ENCODE assay signal across 25 mouse cellular contexts in the genomic region with DNA sequence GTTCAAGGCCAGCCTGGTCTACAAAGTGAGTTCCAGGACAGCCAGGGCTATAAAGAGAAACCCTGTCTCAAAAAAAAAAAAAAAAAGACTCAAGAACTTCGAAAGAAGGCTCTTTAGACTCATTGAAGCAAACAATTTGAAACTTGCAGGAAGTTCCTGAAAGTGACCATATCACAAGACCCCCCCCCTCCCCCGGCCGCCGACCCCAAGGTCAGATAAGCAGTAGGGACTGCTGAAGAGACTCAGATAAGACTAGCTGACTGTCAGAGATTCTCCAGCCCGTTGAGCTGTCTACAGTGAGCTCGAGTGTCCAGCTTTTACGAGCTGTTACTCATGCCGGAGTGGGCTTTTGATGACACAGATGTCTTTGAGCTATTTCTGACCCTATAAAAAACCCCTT. TPM values are rescaled to one million over a fixed set of nuclear protein-coding genes. Genes with fewer than 3 reads are reported as not detected.
DNase-seq lines count a peak whose midpoint lies in the region; ATAC-seq and TF ChIP-seq lines count a peak whose summit lies in the region.
"Had no signal": no experiment of that assay in that cellular context is flagged by ENCODE, and none has a peak within 500 bp of the region (broad histone marks: within the 10 kb centered on the region; RNA-seq: fewer than 3 reads in every experiment).

No protein-coding gene starts in this region.

- 0 out of 2 replicates have a peak, but pooled peaks cover 5% of the 10 kb centered on the region for H3K9me3 ChIP-seq in kidney, embryonic 16.5 days (ENCODE audit: low read length)
- no peaks in the 10 kb centered on the region for H3K9me3 ChIP-seq in liver, postnatal 0 days (ENCODE audit: low read length)
- no peaks in the 10 kb centered on the region for H3K9me3 ChIP-seq in intestine, postnatal 0 days (ENCODE audit: control insufficient read depth)
- H3K9me3 ChIP-seq: forebrain, embryonic 13.5 days; heart, embryonic 10.5 days; hindbrain, embryonic 12.5 days had no signal

- peaks cover 15% of the 10 kb centered on the region for H3K4me1 ChIP-seq in kidney, embryonic 16.5 days (ENCODE audit: insufficient read depth, low read length)
- peaks cover 19% of the 10 kb centered on the region; the same call in 1 of the 2 replicates for H3K4me1 ChIP-seq in liver, adult 2 months (ENCODE audit: control insufficient read depth, insufficient read depth, low read length)
- H3K4me1 ChIP-seq in liver, postnatal 0 days (ENCODE audit: insufficient read depth): peaks cover 9% of the 10 kb centered on the region; the same call in 1 of the 2 replicates
- H3K4me1 ChIP-seq in intestine, postnatal 0 days (replicated peaks; ENCODE audit: control insufficient read depth, insufficient read depth, low read length): no peaks in the 10 kb centered on the region; the same call in 1 of the 2 replicates
- peaks cover 16% of the 10 kb centered on the region; the same call in 1 of the 2 replicates for H3K4me1 ChIP-seq in small intestine, adult 2 months (ENCODE audit: control insufficient read depth, insufficient read depth, insufficient read length, low read length)
- H3K4me1 ChIP-seq: forebrain, embryonic 13.5 days; hindbrain, embryonic 12.5 days had no signal

- no peak overlapping the region for H3K9ac ChIP-seq in kidney, embryonic 16.5 days (replicated peaks; ENCODE audit: low read length)
- H3K9ac ChIP-seq in liver, adult 2 months (ENCODE audit: low read depth, low read length): no peak overlapping the region
- H3K9ac ChIP-seq in liver, postnatal 0 days (replicated peaks): no peak overlapping the region
- H3K9ac ChIP-seq in intestine, postnatal 0 days (ENCODE audit: low read depth, low read length): no peak overlapping the region
- H3K9ac ChIP-seq: forebrain, embryonic 13.5 days; heart, embryonic 13.5 days; hindbrain, embryonic 12.5 days had no signal

- WGBS in kidney, embryonic 16.5 days: 58% methylated on average over 8 of the region's 8 CpGs
- 69% methylated on average over 8 of the region's 8 CpGs for whole genome bisulfite sequencing in liver, adult 2 months
- 45% methylated on average over 8 of the region's 8 CpGs for WGBS in liver, postnatal 0 days (ENCODE audit: insufficient replicate concordance)
- 55% methylated on average over 8 of the region's 8 CpGs for WGBS in intestine, postnatal 0 days
- 57% methylated on average over 8 of the region's 8 CpGs for WGBS in small intestine, adult 2 months

- no peak for TF ChIP-seq EP300 in liver, postnatal 0 days (IDR thresholded peaks at IDR 0.05; ENCODE audit: low read depth)

- H3K36me3 ChIP-seq in kidney, embryonic 16.5 days (ENCODE audit: insufficient read depth, low read length): no peaks in the 10 kb centered on the region
- H3K36me3 ChIP-seq in liver, adult 2 months (ENCODE audit: control insufficient read depth, insufficient read depth, low read length): no peaks in the 10 kb centered on the region
- no peaks in the 10 kb centered on the region for H3K36me3 ChIP-seq in liver, postnatal 0 days (replicated peaks; ENCODE audit: insufficient read depth, low read length)
- no peaks in the 10 kb centered on the region for H3K36me3 ChIP-seq in intestine, postnatal 0 days (ENCODE audit: control insufficient read depth, insufficient read depth)
- no peaks in the 10 kb centered on the region for H3K36me3 ChIP-seq in small intestine, adult 2 months (ENCODE audit: control insufficient read depth, insufficient read depth, low read length)
- H3K36me3 ChIP-seq: forebrain, embryonic 10.5 days; heart, embryonic 10.5 days; heart, embryonic 13.5 days; hindbrain, embryonic 12.5 days had no signal

- no peak for TF ChIP-seq CTCF in liver, adult 2 months (IDR thresholded peaks at IDR 0.05; ENCODE audit: low read depth, low read length)
- no peak for TF ChIP-seq CTCF in liver, postnatal 0 days (IDR thresholded peaks at IDR 0.05; ENCODE audit: low read depth)
- TF ChIP-seq CTCF in intestine, postnatal 0 days (IDR thresholded peaks at IDR 0.05; ENCODE audit: low read depth): no peak
- TF ChIP-seq CTCF in small intestine, adult 2 months (IDR thresholded peaks at IDR 0.05; ENCODE audit: extremely low read depth, insufficient read length, insufficient replicate concordance, low read depth, low read length): no peak

- DNase-seq in kidney, postnatal 14 days: no peak
- DNase-seq in liver, adult 2 months (ENCODE audit: extremely low read depth, low read depth, low spot score): no peak
- no peak for DNase-seq in liver, postnatal 0 days
- DNase-seq in retina, postnatal 1 day: no peak
- DNase-seq in left cerebral cortex, postnatal 25 days (ENCODE audit: low spot score in 2 of 2): no peak
- DNase-seq: adrenal gland, postnatal 10 days; adrenal gland, postnatal 36 days; cerebellum, adult 18-20 months; cerebellum, adult 9-10 months; cerebellum, postnatal 14 days; gastrocnemius, postnatal 10 days; gastrocnemius, postnatal 36 days; heart, adult 2 months had no signal

- H3K4me3 ChIP-seq in kidney, embryonic 16.5 days (ENCODE audit: low read length): no peak overlapping the region
- no peak overlapping the region for H3K4me3 ChIP-seq in liver, adult 2 months (ENCODE audit: insufficient read depth, low read depth, low read length)
- no peak overlapping the region for H3K4me3 ChIP-seq in liver, postnatal 0 days (ENCODE audit: low read depth, low read length)
- no peak overlapping the region for H3K4me3 ChIP-seq in intestine, postnatal 0 days (ENCODE audit: low read depth, low read length)
- H3K4me3 ChIP-seq in small intestine, adult 2 months (ENCODE audit: low read depth, low read length): no peak overlapping the region
- H3K4me3 ChIP-seq: forebrain, embryonic 10.5 days; forebrain, embryonic 13.5 days; heart, adult 2 months; heart, embryonic 10.5 days; heart, embryonic 13.5 days; hindbrain, embryonic 12.5 days had no signal

- peak overlapping the region; percentile 73; the same call in 1 of the 2 replicates for H3K27ac ChIP-seq in kidney, embryonic 16.5 days (ENCODE audit: low read length)
- peak overlapping the region; percentile 99; the same call in 1 of the 2 replicates for H3K27ac ChIP-seq in liver, adult 2 months (replicated peaks; ENCODE audit: insufficient read depth, low read depth, low read length)
- H3K27ac ChIP-seq in liver, postnatal 0 days (ENCODE audit: low read depth): no peak overlapping the region
- peak overlapping the region; percentile 95 for H3K27ac ChIP-seq in intestine, postnatal 0 days (ENCODE audit: low read depth, low read length)
- peak overlapping the region; percentile 89; the same call in 1 of the 2 replicates for H3K27ac ChIP-seq in small intestine, adult 2 months (ENCODE audit: insufficient read depth, low read depth, low read length)
- H3K27ac ChIP-seq: forebrain, embryonic 10.5 days; forebrain, embryonic 13.5 days; heart, adult 2 months; heart, embryonic 10.5 days; heart, embryonic 13.5 days; hindbrain, embryonic 12.5 days had no signal

- H3K79me2 ChIP-seq in liver, adult 2 months (ENCODE audit: control insufficient read depth, insufficient read depth, low read length): no peaks in the 10 kb centered on the region

- H3K27me3 ChIP-seq in kidney, embryonic 16.5 days (ENCODE audit: insufficient read depth, low read length): no peaks in the 10 kb centered on the region
- H3K27me3 ChIP-seq in liver, adult 2 months (ENCODE audit: control insufficient read depth, insufficient read depth, low read length): no peaks in the 10 kb centered on the region
- H3K27me3 ChIP-seq in liver, postnatal 0 days (ENCODE audit: insufficient read depth, low read length): no peaks in the 10 kb centered on the region
- no peaks in the 10 kb centered on the region for H3K27me3 ChIP-seq in intestine, postnatal 0 days (replicated peaks; ENCODE audit: control insufficient read depth, insufficient read depth, low read length)
- H3K27me3 ChIP-seq in small intestine, adult 2 months (ENCODE audit: control insufficient read depth, insufficient read depth, low read length): no peaks in the 10 kb centered on the region
- H3K27me3 ChIP-seq: forebrain, embryonic 13.5 days; heart, embryonic 13.5 days; hindbrain, embryonic 12.5 days had no signal

- no peak for TF ChIP-seq POLR2A in liver, adult 2 months (IDR thresholded peaks at IDR 0.05; ENCODE audit: extremely low read depth, insufficient read depth, low read length)
- no peak for TF ChIP-seq POLR2A in small intestine, adult 2 months (IDR thresholded peaks at IDR 0.05; ENCODE audit: low read depth, low read length)

- no peak overlapping the region for H3K4me2 ChIP-seq in kidney, embryonic 16.5 days (replicated peaks; ENCODE audit: low read depth, low read length)
- H3K4me2 ChIP-seq in liver, postnatal 0 days (ENCODE audit: low read depth, low read length): no peak overlapping the region
- H3K4me2 ChIP-seq in intestine, postnatal 0 days (replicated peaks; ENCODE audit: low read depth): no peak overlapping the region
- H3K4me2 ChIP-seq: forebrain, embryonic 13.5 days; hindbrain, embryonic 12.5 days had no signal

- intact Hi-C loops in left cerebral cortex, postnatal 25 days (cut with DNase I): no loop called here

- ATAC-seq in kidney, embryonic 16.5 days (ENCODE audit: low FRiP score, low TSS enrichment): no peak
- ATAC-seq in liver, postnatal 0 days: no peak
- ATAC-seq in intestine, postnatal 0 days: no peak
- ATAC-seq: activated CD4-positive, CD25-positive, alpha-beta regulatory T cell, adult 4 months; CD4-positive, CD25-positive, alpha-beta regulatory T cell, adult 4 months; forebrain, embryonic 13.5 days; forebrain, embryonic 16.5 days had no signal

RNA-seq across cellular contexts. Expression of gene Cmbl, which starts 2.3 kb away (rescaled TPM):
- polyA plus RNA-seq in kidney, embryonic 16.5 days (2015; fragmentation: Nextera tagmentation; extraction: Ambion mirVana): 21.3 and 22.6 TPM in 2 replicates
- 292 and 434 TPM in 2 replicates for total RNA-seq in liver, adult 2 months (2014; rRNA removed)
- polyA plus RNA-seq in liver, adult 2 months (2012; rRNA removed): 374 and 481 TPM in 2 replicates
- 112 and 113 TPM in 2 replicates for polyA plus RNA-seq in liver, postnatal 0 days (2015; fragmentation: Nextera tagmentation; extraction: Ambion mirVana)
- polyA plus RNA-seq in intestine, postnatal 0 days (2015; fragmentation: Nextera tagmentation; extraction: Ambion mirVana): 90.2 and 105 TPM in 2 replicates
- polyA plus RNA-seq in small intestine, adult 2 months (2012; rRNA removed): 56.5 and 140 TPM in 2 replicates
- 10 to 100 TPM; 14.5 to 16.3 TPM for total RNA-seq in left cerebral cortex, postnatal 25 days (2021)
- total RNA-seq: granulocyte monocyte progenitor cell, adult 5-6 weeks had no signal
- polyA plus RNA-seq: CD4-positive, CD25-positive, alpha-beta regulatory T cell, adult 4 months had no signal

RNA-seq across cellular contexts. Expression of gene March6, which starts 32.0 kb away (rescaled TPM):
- 37.4 and 37.7 TPM in 2 replicates for polyA plus RNA-seq in kidney, embryonic 16.5 days (2015; fragmentation: Nextera tagmentation; extraction: Ambion mirVana)
- total RNA-seq in liver, adult 2 months (2014; rRNA removed): 77.0 and 79.8 TPM in 2 replicates
- 22.6 and 27.5 TPM in 2 replicates for polyA plus RNA-seq in liver, adult 2 months (2012; rRNA removed)
- polyA plus RNA-seq in liver, postnatal 0 days (2015; fragmentation: Nextera tagmentation; extraction: Ambion mirVana): 14.8 and 17.3 TPM in 2 replicates
- polyA plus RNA-seq in intestine, postnatal 0 days (2015; fragmentation: Nextera tagmentation; extraction: Ambion mirVana): 15.4 and 16.5 TPM in 2 replicates
- polyA plus RNA-seq in small intestine, adult 2 months (2012; rRNA removed): 9.5 and 18.1 TPM in 2 replicates
- 100 to 1,000 TPM; 196 to 206 TPM for total RNA-seq in left cerebral cortex, postnatal 25 days (2021)

RNA-seq across cellular contexts. Expression of gene Cct5, which starts 38.8 kb away (rescaled TPM):
- polyA plus RNA-seq in kidney, embryonic 16.5 days (2015; fragmentation: Nextera tagmentation; extraction: Ambion mirVana): 556 and 574 TPM in 2 replicates
- 180 and 184 TPM in 2 replicates for total RNA-seq in liver, adult 2 months (2014; rRNA removed)
- 72.8 and 73.6 TPM in 2 replicates for polyA plus RNA-seq in liver, adult 2 months (2012; rRNA removed)
- polyA plus RNA-seq in liver, postnatal 0 days (2015; fragmentation: Nextera tagmentation; extraction: Ambion mirVana): 164 and 168 TPM in 2 replicates
- 165 and 172 TPM in 2 replicates for polyA plus RNA-seq in intestine, postnatal 0 days (2015; fragmentation: Nextera tagmentation; extraction: Ambion mirVana)
- polyA plus RNA-seq in small intestine, adult 2 months (2012; rRNA removed): 30.4 and 38.8 TPM in 2 replicates
- 100 to 1,000 TPM; 183 to 197 TPM for total RNA-seq in left cerebral cortex, postnatal 25 days (2021)

RNA-seq across cellular contexts. Expression of gene Fam173b, which starts 38.8 kb away (rescaled TPM):
- 14.2 and 14.8 TPM in 2 replicates for polyA plus RNA-seq in kidney, embryonic 16.5 days (2015; fragmentation: Nextera tagmentation; extraction: Ambion mirVana)
- 20.1 and 20.4 TPM in 2 replicates for total RNA-seq in liver, adult 2 months (2014; rRNA removed)
- 8.5 and 13.7 TPM in 2 replicates for polyA plus RNA-seq in liver, adult 2 months (2012; rRNA removed)
- 9.3 and 12.1 TPM in 2 replicates for polyA plus RNA-seq in liver, postnatal 0 days (2015; fragmentation: Nextera tagmentation; extraction: Ambion mirVana)
- 9.0 and 9.8 TPM in 2 replicates for polyA plus RNA-seq in intestine, postnatal 0 days (2015; fragmentation: Nextera tagmentation; extraction: Ambion mirVana)
- polyA plus RNA-seq in small intestine, adult 2 months (2012; rRNA removed): 2.4 and 4.0 TPM in 2 replicates
- total RNA-seq in left cerebral cortex, postnatal 25 days (2021): 10 to 100 TPM; 11.4 to 11.8 TPM
